Mouse (Mus musculus): ENCODE data around the gene Cfl1.
A peak's percentile ranks its signal among the peaks of the same experiment; 100 is the strongest.
"Not testable (repeated sequence)": the region's sequence is repeated elsewhere in the genome, so short reads cannot be mapped to it uniquely, and the experiment has no call there.

Gene Cfl1

DNA sequence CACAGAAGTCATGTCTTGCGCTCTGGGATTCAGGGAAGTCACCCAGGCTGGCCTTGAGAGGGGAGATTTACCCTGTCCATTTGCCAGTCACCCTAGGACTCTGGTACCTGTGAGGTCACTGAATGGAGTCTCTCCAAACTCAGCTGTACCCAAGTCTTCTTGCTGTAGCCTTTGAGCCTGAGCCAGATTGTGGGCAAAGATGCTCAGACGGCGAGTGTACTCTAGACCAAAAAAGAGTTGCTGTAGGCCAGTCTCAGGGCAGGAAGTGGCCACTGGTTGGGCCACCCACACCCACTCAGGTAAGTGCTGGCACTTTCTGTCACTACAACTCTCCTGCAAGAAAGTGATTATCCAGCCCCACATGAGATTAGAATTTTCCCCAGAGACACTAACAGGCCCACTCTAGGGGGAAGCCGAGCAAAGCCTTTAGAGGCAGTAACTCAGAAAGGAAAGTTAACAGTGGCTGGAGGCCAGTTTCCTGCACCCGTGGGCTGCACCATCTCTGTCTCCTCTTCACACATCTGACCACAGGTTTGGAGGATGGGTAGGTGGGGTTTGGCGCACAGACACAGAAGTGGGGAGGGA is 23.2 kb upstream of the Cfl1 start:
- DNase-seq, result no peak

DNA sequence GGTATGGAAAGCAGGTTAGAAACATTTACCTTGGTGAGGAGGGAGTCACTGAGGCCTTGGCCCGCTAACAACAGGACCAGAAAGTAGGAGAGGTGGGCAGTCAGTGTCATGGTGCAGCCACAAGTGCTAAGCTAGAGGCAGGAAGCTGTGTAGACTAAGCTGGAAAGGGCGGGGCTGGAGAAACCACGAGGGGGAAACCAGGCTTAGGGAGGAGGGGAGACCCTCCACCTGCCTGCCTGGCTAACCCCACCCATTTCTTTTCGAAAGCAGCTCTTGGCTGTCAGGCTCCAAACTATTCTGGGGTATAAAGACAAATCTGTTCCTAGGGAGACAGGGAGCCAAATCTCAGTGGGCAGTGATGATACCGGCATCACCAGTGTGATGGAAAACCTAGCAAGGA is 21.9 kb upstream of the Cfl1 start, which contains the start of gene Ctsw:
Gene Ctsw, minus strand, starts transcription at position 134 of the 400 bp plus-strand sequence.
- no peak for DNase-seq

DNA sequence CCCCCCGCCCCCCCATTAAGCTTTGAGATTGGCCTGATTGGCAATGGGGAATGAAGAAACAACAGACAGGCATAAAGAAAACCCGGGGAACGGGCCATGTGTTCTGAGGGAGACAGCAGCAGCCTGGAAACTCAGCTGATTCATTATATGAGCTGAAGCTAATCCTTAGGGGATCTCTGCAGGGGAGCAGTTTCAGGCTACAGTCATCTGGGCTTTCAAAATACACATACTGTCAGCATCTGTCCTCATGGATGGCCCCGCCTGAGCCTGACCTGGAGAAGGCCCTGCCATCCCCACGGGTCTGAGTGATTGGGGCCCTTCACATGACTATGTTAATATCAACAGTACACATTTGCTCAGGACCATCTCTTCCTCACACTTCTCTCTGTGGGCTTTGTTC is 18.4 kb upstream of the Cfl1 start:
- no peak for DNase-seq

DNA sequence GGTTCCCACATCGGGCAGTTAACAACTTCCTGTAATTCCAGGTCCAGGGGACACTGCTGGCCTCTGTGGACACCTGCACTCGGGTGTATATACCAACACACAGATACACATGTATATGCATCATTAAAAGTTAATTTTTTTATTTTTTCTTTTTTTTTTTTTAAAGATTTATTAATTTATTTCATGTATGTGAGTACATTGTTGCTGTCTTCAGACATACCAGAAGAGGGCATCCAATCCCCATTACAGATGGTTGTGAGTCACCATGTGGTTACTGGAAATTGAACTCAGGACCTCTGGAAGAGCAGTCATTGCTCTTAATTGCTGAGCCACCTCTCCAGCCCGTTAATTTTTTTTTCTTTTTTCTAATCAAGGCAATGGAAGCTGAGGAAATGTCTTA is 17.4 kb upstream of the Cfl1 start:
- DNase-seq, result no peak

DNA sequence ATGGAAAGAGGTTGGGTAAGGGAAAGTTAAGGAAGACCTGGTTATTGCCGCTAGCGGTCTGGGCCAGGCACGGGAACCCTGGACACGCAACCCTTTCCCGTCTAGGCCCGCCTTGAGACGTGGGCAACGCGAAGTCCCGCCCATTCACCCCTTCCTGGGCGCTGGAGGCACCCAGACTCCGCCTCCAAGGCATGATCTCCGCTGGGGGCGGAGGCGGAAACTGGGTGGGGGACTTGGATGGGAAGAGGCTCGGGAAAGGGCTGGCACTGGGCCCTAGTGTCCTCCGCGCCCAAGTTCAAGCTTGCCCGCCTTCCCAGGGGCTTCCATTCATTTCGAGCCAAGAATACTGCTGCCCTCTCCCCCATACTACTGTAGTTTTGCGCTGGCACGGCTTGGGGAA is 16.5 kb upstream of the Cfl1 start, which contains the start of gene Efemp2:
Gene Efemp2, plus strand, starts transcription at position 235 of the 400 bp plus-strand sequence.
- peak; percentile 76 for DNase-seq

DNA sequence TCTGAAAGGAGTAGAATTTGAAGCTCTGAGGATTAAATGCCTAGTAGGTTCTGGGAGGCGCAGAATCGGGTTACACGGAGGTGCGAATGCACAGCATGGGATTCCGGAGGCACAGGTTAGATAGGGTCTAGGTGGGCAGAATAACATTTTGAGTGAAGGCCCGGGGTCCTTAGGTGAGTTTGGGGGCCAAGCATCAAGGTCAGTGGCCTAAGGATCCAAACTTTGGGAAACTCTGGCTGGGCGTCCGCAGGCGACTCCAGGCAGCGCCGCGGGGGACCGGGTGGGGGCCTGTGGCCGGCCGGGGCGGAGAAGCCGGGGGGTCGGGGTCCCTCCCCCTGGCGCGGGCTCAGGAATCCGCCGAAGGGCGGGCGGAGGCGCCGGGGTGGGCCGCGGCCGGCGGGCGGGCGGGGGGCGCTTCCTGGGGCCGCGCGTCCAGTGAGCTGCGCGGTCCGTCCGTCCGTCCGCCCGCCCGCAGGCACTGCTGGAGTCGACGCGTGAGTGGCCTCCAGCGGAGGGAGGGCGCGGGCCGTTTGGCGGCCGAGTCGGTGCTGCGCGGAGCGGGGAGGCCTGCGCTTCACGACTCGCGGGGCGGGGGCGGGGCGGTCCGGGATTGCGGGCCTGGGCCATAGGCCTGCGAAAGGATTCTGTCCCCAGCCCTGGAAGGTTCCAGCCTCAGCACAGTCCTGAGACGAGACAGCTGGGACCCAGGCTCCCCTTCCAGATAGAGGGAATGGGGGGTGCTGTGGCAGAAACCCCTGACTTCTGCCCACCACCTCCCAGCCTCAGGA is 15.8 kb upstream of the Cfl1 start:
- DNase-seq, result no peak

DNA sequence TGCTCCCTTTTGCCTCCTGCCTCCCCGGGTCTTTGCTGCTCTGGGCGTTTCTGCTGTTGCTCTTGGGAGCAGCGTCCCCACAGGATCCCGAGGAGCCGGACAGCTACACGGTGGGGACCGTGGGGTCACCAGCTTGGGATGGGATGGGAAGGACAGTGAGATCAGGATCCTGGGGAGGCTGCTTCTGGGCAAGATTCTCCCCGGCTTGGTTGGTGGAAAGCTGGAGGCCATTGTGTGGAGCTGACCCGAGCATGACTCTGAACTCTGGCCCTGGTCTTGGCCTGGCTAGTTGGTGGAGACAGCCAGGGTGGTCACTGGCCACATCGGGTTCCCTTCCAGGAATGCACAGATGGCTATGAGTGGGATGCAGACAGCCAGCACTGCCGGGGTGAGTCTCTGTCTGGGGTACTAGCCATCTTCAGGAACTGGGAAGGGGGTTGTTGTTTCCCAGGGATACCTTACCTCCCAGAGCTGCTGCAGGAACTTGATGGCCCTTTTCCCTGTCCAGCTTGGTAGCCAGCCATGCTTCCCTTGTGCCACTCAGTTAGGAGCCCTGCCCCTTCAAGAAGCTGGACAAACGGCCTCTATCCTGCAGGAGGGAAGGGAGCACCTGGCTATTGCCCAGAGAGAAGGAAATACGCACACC is 15.1 kb upstream of the Cfl1 start:
- no peak for DNase-seq

DNA sequence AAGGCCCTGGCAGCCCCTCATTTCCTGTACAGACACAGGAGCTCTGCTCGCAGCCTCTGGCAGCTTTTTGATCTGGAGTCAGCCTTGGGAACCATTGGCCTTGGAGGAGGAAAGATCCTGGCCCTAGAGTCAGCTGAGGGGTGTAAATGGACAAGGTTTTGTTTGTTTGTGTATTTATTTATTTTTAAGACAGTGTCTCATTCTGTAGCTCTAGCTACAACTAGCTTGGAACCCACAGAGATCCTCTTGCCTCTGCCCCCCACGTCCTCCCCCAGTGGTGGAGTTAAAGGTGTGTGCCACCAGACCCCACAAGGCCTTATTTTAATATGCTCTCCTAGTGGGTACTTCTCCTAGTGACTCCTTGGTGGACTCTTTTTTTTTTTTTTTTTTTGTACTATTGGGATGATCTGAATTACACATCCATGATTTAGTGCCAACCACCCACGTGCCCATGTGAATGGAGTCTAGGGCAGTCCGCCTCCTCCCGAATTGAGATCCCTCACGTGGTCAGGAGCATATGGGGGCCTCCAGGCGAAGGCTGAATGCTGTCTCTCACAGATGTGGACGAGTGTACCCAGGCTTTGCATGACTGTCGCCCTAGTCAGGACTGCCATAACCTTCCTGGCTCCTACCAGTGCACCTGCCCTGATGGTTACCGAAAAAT is 13.1 kb upstream of the Cfl1 start:
- no peak for DNase-seq

DNA sequence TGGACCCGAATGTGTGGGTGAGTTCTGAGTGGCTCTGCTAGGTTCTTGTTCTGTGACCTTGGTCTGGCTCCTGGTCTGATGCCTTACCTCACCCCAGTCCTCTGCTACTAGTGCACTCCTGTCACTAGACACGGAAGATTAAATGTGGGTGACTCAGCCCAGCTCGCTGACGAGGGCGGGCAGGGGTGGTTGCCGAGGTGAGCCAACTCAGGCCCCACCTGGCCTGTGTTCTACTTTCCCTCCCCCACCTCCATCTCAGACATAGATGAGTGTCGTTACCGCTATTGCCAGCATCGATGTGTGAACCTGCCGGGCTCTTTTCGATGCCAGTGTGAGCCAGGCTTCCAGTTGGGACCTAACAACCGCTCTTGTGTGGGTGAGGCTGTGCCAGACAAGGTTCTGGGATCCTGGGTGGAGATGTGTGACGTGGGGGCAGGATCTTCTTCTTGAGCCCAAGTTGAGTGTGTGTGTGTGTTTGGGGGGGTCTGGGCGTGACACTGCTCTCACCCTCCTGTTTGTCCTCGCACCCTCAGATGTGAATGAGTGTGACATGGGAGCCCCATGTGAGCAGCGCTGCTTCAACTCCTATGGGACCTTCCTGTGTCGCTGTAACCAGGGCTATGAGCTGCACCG is 12.5 kb upstream of the Cfl1 start:
- DNase-seq, result no peak

DNA sequence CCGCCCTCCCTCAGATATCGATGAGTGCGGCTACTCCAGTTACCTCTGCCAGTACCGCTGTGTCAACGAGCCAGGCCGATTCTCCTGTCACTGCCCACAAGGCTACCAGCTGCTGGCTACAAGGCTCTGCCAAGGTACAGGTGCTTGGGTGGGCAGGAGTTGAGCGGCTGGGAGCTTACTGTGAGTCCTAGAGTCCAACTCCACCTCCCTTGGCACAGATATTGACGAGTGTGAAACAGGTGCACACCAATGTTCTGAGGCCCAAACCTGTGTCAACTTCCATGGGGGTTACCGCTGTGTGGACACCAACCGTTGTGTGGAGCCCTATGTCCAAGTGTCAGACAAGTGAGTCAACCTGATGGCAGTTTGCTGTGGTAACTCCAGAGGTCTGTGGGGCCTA is 10.2 kb upstream of the Cfl1 start:
- no peak for DNase-seq

DNA sequence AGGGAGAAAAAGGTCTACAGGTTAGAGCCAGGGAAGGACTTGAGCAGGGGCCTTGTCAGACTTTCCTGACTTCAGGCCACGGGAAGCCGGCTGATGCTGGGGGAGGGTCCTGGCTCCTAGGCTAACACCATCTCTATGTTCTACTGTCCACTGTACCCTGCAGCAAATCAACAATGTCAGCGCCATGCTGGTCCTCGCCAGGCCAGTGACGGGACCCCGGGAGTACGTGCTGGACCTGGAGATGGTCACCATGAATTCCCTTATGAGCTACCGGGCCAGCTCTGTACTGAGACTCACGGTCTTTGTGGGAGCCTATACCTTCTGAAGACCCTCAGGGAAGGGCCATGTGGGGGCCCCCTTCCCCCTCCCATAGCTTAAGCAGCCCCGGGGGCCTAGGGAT is 8.9 kb upstream of the Cfl1 start:
- DNase-seq, result no peak

DNA sequence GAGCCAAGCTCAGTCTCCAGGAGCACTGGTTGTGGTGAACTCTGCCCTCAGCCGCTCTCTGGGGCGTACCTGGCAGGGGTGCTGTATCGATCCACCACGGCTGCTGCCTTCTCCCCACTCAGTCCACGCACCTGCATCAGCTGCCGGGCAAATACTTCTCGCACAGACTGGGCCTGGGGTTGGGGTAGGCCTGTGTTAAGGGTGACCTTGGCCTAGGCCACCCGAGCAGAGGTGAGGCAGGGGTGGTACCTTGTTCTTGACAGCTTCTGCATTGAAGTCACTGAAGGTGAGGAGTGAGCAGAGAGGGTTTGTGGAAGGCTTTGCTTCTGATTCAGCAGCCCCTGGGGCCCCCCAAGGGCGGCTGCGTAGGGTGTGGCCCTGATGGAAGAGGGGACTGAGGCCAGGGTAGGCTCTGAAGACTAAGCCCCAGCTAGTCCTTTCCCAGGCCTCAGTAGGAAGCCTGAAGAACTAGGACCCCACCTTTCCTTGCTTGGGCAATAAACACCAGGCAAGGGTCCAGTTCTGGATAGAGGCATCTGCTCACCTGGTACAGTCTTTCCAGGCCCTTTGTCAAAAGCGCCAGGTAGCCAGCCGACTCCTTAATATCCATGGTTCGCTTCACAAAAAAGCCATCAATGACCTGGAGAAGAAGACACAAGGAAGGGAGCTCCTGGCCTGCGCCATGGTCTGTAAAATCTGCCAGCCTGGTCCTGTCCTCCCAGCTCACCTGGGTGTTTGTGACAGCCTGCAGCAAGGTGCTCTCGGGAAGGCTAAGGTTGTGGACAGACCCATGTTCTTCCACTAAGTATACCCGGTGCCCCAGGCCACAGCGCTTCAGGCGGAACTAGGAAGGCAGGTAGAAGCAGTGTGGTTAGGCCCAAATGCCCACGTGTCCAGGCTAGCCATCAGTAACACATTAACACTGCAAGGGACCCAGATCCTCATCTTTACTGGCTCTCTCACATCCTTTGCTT is 6.6 kb upstream of the Cfl1 start:
- no peak for DNase-seq

DNA sequence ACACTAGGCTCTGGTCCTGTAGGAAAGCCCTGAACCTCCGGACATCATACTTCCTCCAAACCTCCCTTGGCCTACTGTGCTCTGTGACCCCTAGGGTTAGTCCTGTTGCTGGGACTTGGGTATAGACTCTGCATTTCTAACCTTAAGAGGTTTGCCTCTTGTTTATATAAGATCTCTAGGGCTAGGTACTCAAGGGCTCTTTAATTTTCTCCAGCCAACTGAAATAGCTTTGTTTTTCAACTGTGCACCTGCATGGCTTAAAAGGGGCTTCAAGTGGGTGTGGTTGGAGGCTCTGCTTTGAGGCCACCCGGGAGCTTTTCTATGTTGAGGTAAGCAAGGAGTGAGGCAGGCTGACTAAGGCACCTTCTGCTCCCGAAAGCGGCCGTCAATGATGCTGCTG is 5.8 kb upstream of the Cfl1 start:
- no peak for DNase-seq

DNA sequence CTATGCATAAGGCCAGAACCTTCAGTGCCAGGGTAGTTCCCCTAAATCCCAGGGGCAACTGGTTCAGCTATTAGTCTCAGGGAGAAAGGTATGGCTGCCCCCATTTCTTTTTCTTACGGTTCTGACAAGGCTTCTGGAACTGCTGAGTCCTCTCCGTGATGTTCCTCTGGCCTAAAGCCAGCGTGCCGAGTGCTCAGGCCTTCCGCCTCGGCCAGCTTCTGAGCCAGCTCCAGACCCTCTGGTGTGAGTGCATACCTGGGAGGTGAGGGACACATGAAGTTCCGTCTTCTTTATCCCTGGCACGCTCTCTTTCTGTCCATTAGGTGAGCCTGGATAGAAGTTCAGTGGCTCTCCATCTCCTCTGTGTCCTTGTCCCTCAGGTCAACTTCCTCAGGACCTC is 4.9 kb upstream of the Cfl1 start:
- DNase-seq, result no peak

DNA sequence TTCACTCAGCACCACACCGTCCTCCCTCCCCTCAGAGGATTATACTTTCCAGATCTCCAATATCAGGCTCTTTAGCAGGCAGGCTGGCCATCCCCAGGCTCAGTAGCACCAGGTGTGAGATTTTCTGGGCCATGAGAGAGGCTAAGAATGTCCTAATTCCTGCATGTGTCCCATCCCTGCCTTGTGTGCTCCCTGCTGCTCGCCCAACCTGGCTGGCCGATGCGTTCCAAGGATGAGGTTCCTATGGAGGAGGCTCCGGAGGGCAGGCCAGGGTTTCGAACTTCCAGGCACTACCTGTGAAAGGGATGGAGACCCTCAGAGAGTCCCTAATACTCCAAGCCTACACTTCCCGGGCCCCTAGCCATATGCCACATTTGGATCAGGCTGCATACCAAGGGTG is 4.4 kb upstream of the Cfl1 start:
- DNase-seq, result no peak

DNA sequence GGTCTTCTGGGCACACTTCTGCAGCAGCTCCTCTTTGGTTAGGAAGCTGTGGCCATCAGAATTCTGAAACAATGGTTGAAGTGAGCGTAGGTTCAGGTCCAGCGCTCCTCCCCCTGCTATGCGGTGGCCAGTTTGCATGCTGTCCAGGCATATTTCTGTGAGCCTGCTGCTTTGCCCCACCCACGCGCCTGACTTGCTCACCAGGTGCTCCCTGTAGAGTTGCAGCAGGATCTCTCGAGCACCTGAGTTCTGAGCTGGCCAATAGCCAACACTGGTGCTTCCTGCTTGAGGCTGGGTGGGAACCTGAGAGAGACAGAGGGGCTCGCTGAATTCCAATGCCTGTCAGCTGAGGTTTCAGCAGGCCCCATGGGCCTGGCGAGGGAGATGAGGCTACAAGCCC is 4.0 kb upstream of the Cfl1 start:
- DNase-seq, result peak; percentile 52

DNA sequence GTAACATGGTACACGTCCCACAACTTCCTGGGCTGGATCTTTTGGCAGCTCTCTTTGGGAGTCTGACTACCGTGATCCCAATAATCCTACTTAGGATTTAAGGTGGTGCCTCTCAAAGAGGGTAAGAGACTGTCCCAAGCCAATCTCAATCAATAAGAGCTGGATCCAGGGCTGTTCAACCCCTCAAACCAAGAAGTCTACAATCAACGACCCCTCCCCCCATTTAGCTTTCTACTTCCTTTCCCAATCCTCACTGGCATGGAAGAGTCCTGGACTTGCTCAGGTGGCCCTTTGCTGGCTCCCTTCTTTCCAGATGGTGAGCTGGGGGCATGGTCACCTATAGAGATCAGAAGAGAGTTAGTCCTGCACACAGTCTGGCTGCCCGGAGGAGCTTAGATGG is 3.5 kb upstream of the Cfl1 start:
- DNase-seq, result no peak

DNA sequence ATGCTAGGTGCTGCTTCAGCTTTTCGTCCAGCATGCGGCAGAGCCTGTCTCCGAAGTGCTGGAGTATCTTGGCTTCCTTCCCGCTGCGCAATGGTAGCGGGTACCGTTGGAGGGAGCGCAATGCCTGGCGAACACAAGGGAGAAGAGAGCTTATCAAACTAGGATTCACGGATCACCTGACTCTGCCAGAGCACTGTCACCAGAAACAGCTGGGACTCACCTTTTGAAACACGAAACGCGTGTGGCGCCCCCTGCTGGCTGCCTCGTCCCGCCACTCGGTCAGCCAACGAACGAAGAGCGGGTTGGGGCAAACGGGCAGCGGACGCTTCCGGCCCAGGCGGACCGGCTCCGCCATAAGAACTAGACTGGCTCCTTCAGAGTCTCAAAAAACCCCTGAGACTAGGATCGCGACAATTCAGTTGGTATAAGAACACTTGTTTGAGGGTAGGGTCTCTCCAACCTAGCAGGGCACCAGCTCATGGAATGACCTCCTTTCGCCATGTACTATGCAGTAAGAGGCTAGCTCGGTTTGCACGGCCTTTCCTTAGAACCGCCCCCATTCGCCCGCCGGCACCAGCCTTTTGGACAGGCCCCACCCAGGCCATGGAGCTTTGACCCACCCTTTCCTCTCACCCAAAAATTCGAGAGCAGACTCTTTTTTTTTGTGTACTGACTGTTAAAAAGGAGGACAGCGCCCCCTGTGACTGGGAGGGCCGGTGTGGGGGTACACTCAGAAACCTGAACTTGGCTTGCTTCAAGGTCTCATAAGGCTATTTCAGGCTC is 2.3 kb upstream of the Cfl1 start, which contains the start of gene Mus81:
Gene Mus81, minus strand, starts transcription at position 635 of the 783 bp plus-strand sequence.
- peak; percentile 95 for DNase-seq

DNA sequence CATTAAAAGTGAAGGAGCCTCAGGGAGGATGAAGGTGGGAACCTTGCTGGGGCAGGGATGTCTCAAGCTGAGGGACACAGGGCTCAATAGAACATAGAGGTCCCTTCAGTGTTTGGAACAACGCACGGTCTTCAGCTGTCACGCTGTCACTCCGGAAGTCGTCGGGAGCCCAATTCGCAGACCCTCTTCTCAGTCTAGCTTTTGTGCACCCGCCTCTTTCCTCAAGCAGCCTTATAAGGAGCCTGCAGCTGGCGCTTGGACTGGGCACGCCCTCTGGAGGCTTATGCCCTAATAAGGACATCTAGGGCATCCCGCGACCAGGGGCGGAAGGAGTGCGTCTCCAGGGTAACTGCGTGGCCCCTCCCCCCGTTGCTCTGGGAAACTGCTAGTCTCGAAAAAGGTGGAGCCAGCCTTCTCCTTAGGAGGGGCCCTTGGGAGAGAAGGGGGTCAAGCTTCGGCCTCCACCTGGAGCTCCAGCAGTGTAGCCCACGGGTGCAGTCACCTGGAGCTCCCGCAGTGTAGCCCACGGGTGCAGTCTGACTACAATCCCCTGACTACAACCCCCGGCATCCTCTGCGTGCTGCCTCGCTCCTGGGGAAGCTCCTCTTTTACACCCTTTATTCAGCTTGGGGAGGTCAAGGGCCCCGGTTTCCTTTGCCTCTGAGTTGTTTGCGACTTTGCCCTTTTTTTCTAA is 1.2 kb upstream of the Cfl1 start:
- peak; percentile 99 for DNase-seq

DNA sequence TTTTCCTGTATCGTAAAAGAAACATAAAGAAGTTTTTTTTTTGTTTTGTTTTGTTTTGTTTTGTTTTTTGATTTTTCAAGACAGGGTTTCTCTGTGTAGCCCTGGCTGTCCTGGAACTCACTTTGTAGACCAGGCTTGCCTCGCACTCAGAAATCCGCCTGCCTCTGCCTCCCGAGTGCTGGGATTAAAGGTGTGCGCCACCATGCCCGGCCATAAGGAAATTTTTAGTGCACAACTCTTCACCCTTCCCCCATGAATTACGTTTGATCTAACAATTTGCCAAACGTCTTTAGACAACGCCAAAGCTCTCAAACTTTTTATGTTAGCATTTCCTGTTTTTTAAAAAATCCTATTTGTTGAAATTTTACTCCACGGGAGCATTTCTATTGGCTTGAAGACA is 534 bp upstream of the Cfl1 start:
- not testable (repeated sequence) for DNase-seq
